Mouse (Mus musculus) forebrain, embryonic 11.5 days (tissue): ENCODE measurements around the gene Pex11g. TPM values are rescaled to one million over a fixed set of nuclear protein-coding genes. Genes with fewer than 3 reads are reported as not detected.

Source experiments
- ATAC-seq: fragments of 200-750 bp; cut with Nextera tagmentation; replicated peaks from 2 replicates; pipeline ENCODE4 v1.8.0; 2017; ENCODE audit warnings: moderate TSS enrichment; ENCODE audit not compliant: low FRiP score
- DNase-seq: peaks from one replicate; pipeline ENCODE4 v3.0.0-alpha.2; 2017; ENCODE audit warnings: low spot score
- H3K27ac ChIP-seq: fragments of 300-500 bp; sonication (generic); 2 replicates; pipeline ENCODE4 v1.5.1; 2014; ENCODE audit warnings: low read depth, low read length
- H3K27me3 ChIP-seq: fragments of 300-500 bp; sonication (generic); 2 replicates; pipeline ENCODE4 v1.6.1; 2014; ENCODE audit warnings: mild to moderate bottlenecking, low read length, mixed read lengths; ENCODE audit not compliant: control insufficient read depth, insufficient read depth
- H3K36me3 ChIP-seq: fragments of 300-500 bp; sonication (generic); 2 replicates; pipeline ENCODE4 v1.6.1; 2014; ENCODE audit warnings: mild to moderate bottlenecking, low read length, moderate library complexity, mixed read lengths; ENCODE audit not compliant: control insufficient read depth, insufficient read depth
- H3K4me1 ChIP-seq: fragments of 300-500 bp; sonication (generic); replicated peaks from 2 replicates; pipeline ENCODE4 v1.6.1; 2014; ENCODE audit warnings: low read length, mixed read lengths; ENCODE audit not compliant: control insufficient read depth, insufficient read depth
- H3K4me2 ChIP-seq: fragments of 300-500 bp; sonication (generic); 2 replicates; pipeline ENCODE4 v1.6.1; 2014; ENCODE audit warnings: low read depth, mild to moderate bottlenecking, low read length, moderate library complexity, mixed read lengths; ENCODE audit not compliant: severe bottlenecking
- H3K4me3 ChIP-seq: fragments of 300-500 bp; sonication (generic); 2 replicates; pipeline ENCODE4 v1.5.1; 2014; ENCODE audit warnings: low read depth, low read length
- H3K9ac ChIP-seq: fragments of 300-500 bp; sonication (generic); 2 replicates; pipeline ENCODE4 v1.6.1; 2014; ENCODE audit warnings: low read length
- H3K9me3 ChIP-seq: fragments of 300-500 bp; sonication (generic); 2 replicates; pipeline ENCODE4 v1.6.1; 2016; ENCODE audit warnings: low read length, mixed read lengths; ENCODE audit not compliant: control insufficient read depth
- WGBS: fragments of 180-500 bp; shearing (Covaris S2); extraction: QIAGEN DNeasy Blood & Tissue Kit; methylation state at CpG from one replicate; pipeline ENCODE4 v1.1.7; 2014; 5-methylcytosine and 5-hydroxymethylcytosine counted together
- polyA plus RNA-seq: library from polyadenylated mRNA; unstranded; fragments of >200 nt; fragmentation: Nextera tagmentation; extraction: Ambion mirVana; gene quantifications from 2 replicates; pipeline ENCODE4 v1.2.1, GENCODE M21; 2014

Gene Pex11g
- polyA plus RNA-seq, 1 experiment from 2014 or later = 3.8 TPM

DNA sequence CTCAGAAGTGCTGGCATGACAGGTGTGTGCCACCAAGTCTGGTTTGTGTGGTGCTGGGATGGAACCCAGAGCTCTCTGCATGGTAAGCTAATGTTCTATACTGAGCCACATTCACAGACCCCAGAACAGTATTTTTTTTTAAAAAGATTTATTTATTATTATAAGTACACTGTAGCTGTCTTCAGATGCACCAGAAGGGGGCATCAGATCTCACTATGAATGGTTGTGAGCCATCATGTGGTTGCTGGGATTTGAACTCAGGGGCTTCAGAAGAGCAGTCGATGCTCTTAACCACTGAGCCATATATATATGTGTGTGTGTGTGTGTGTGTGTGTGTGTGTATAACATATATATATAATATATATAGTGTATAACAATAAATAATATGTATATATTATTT is 1.4 kb upstream of the Pex11g start:
- no peaks in the 10 kb centered on the region for H3K9me3 ChIP-seq
- 89% methylated on average over 1 of the region's 1 CpGs for WGBS
- DNase-seq = no peak
- no peak overlapping the region for H3K9ac ChIP-seq
- no peaks in the 10 kb centered on the region; the same call in 1 of the 2 replicates for H3K4me1 ChIP-seq
- no peaks in the 10 kb centered on the region for H3K27me3 ChIP-seq
- H3K36me3 ChIP-seq = no peaks in the 10 kb centered on the region
- ATAC-seq = no peak
- H3K27ac ChIP-seq = no peak overlapping the region
- no peak overlapping the region for H3K4me2 ChIP-seq
- H3K4me3 ChIP-seq = no peak overlapping the region

DNA sequence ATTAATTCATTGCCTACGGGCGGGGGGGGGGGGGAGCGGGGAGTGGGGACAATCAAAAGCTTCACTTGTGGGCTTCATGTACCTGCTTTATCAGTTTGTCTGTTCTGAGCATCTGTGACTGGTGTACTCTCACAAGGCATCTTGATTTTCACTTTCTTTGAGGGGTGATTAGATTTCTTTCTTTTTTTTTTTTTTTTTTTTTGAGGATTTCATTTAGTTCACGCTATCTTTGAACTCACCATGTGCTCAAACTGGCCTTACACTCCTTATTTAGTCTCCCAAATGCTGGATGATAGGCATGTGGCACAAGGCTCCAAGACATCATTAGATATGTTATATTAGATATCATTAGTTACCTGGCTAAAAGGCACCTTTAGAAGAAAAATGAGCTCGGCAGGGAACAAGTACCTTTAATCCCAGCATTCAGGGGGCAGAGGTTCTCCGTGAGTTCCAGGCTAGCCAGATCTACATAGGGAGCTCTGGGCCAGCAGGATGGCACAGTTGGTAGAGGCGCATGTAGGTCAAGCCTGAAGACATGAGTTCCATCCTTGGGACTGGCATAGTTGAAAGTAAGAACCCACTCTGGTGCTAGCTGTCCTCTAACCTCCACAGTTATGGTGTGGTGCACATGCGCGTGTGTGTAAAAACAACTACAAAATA is 536 bp upstream of the Pex11g start:
- H3K9ac ChIP-seq = peak overlapping the region; percentile 77
- H3K4me1 ChIP-seq = no peaks in the 10 kb centered on the region; the same call in 1 of the 2 replicates
- no peak for DNase-seq
- no peaks in the 10 kb centered on the region for H3K27me3 ChIP-seq
- ATAC-seq = peak; percentile 14; the same call in 1 of the 2 replicates
- peak overlapping the region; percentile 42 for H3K4me3 ChIP-seq
- no peaks in the 10 kb centered on the region for H3K36me3 ChIP-seq
- H3K4me2 ChIP-seq = peak overlapping the region; percentile 66
- WGBS = 58% methylated on average over 8 of the region's 9 CpGs
- peak overlapping the region; percentile 70 for H3K27ac ChIP-seq
- no peaks in the 10 kb centered on the region for H3K9me3 ChIP-seq

DNA sequence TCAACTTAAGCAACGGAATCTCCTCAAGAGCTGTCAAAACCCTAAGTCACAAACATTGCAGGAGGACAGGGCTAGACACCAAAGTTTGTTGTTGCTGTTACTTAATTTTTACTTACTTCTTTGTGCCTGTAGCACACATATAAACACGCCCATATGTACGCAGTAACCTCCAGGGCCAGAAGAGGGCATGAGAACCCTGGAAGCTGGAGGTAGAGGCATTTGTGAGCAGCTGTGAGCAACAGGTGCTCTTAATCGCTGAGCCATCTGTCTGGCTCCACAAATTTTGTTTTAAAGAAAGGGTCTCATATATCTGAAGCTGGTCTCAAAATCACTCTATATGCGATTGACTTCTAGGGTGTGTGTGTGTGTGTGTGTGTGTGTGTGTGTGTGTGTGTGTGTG is 3.2 kb downstream of the Pex11g start:
- no peak for ATAC-seq
- Histone ChIP-seq H3K27me3 (no peaks in the 10 kb centered on the region), H3K27ac (no peak overlapping the region), H3K36me3 (no peaks in the 10 kb centered on the region), H3K4me3 (no peak overlapping the region), H3K9ac (no peak overlapping the region), H3K9me3 (no peaks in the 10 kb centered on the region), H3K4me2 (no peak overlapping the region), H3K4me1 (no peaks in the 10 kb centered on the region; the same call in 1 of the 2 replicates)
- 53% methylated on average over 5 of the region's 5 CpGs for WGBS
- DNase-seq = no peak

DNA sequence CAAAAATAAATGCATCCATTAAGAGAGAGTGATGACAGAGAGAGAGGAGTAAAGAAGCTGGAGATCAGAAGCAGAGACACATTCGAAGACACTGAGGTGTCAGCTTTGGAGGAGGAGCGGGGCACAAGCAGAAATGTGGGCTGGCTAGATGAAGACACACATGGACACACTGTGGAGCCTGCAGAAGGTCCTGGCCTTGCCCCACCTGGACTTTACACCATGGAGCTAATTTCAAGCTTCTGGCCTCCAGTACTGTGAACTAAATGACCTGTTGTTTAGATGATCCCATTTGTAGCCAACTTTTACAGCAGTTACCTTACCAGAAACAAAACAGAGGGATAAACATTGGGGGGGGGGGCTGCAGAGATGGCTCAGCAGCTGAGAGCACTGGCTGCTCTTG is 4.2 kb downstream of the Pex11g start:
- Histone ChIP-seq H3K4me1 (no peaks in the 10 kb centered on the region; the same call in 1 of the 2 replicates), H3K9ac (no peak overlapping the region), H3K27me3 (no peaks in the 10 kb centered on the region), H3K27ac (no peak overlapping the region), H3K36me3 (no peaks in the 10 kb centered on the region), H3K4me3 (no peak overlapping the region), H3K4me2 (no peak overlapping the region), H3K9me3 (no peaks in the 10 kb centered on the region)
- ATAC-seq (no peak), DNase-seq (no peak)
- WGBS = 96% methylated on average over 2 of the region's 2 CpGs

DNA sequence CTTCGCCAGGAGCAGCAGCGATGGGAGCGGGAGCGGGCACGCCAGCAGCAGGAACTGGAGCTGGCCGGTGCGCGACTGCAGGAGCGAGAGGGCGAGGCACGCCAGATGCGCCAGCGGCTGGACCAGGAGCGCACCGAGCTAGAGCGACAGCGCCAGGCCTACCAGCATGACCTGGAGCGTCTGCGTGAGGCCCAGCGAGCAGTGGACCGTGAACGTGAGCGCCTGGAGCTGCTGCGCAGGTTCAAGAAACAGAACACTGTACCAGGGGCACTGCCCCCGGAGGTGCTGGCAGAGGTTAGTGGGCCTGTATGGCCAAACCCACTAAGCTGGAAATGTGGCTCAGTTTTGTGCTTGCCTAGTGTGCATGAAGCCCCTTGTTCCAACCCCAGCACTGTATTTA is 15.5 kb downstream of the Pex11g start:
- Histone ChIP-seq H3K27me3 (no peaks in the 10 kb centered on the region), H3K9me3 (no peaks in the 10 kb centered on the region), H3K9ac (no peak overlapping the region), H3K4me2 (no peak overlapping the region), H3K4me3 (no peak overlapping the region), H3K27ac (no peak overlapping the region), H3K4me1 (no peaks in the 10 kb centered on the region), H3K36me3 (peaks cover 15% of the 10 kb centered on the region)
- no peak for ATAC-seq
- no peak for DNase-seq
- WGBS = 94% methylated on average over 25 of the region's 25 CpGs

DNA sequence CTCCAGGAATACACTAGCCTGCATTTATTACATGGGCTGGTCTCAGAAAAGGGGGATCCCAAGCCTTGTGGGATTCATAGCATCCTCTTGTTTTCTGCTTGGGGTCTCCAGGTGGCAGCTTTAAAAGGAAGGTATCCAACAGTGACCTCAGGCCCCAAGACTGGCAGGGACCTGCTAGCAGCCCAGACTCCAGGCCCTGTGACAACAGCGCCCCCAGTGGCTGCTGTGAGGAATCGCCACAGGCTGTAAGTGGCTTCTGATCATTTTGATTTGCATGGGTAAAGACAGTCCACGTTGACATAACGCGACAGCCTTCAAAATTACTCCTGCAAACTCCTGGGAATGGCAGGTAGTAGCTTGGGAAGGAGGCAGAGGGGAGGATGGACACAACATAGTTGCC is 16.8 kb downstream of the Pex11g start:
- H3K27me3 ChIP-seq = no peaks in the 10 kb centered on the region
- H3K27ac ChIP-seq = no peak overlapping the region
- DNase-seq (peak; percentile 79), ATAC-seq (0 out of 2 replicates have a peak, but pooled peaks have one; percentile 16)
- H3K4me1 ChIP-seq = no peaks in the 10 kb centered on the region
- 35% methylated on average over 5 of the region's 5 CpGs for WGBS
- H3K36me3 ChIP-seq = peaks cover 15% of the 10 kb centered on the region
- H3K9me3 ChIP-seq = no peaks in the 10 kb centered on the region
- no peak overlapping the region for H3K4me3 ChIP-seq
- no peak overlapping the region for H3K9ac ChIP-seq
- H3K4me2 ChIP-seq = no peak overlapping the region

DNA sequence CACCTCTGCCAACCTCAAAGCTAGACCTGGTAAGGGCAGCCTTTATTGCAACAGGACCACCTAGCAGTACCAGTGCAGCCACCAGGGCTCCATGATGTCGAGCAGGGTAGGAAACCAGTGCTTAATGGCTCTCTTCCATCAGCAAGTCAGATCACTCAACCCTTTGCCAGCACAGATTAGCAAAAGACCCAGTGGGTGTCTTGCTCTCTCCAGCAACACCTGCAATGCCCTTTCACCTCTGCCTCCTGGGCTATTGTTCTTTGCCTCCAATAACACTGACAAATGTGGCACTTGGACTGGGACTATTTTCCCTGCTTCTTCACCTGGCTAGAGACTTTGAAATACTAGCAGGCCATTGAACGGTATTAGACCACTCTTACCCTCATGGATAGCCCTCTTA is 18.3 kb downstream of the Pex11g start:
- Histone ChIP-seq H3K4me3 (no peak overlapping the region), H3K27me3 (no peaks in the 10 kb centered on the region), H3K27ac (no peak overlapping the region), H3K4me2 (no peak overlapping the region), H3K9me3 (no peaks in the 10 kb centered on the region), H3K36me3 (peaks cover 13% of the 10 kb centered on the region), H3K9ac (no peak overlapping the region), H3K4me1 (no peaks in the 10 kb centered on the region)
- DNase-seq = no peak
- ATAC-seq = no peak
- 89% methylated on average over 2 of the region's 2 CpGs for WGBS

DNA sequence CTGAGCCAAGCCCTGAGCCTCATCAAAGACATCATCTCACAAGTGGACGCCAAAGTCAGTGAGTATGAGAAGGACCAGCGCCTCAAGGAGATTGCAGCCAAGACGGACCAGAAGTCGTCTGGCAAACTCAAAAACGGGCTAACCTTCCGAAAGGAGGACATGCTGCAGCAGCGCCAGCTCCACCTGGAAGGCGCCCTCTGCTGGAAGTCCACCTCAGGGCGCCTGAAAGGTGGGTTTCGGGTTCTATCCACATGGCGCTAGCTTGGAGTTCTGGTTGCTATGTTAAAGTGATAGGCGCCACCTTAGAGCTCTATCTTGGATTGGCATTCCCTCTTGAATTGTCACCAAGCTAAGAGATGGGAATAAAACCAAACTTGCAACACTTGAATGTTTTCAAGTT is 28.0 kb downstream of the Pex11g start:
- DNase-seq (no peak), ATAC-seq (no peak)
- H3K36me3 ChIP-seq = peaks cover 4% of the 10 kb centered on the region; the same call in 1 of the 2 replicates

DNA sequence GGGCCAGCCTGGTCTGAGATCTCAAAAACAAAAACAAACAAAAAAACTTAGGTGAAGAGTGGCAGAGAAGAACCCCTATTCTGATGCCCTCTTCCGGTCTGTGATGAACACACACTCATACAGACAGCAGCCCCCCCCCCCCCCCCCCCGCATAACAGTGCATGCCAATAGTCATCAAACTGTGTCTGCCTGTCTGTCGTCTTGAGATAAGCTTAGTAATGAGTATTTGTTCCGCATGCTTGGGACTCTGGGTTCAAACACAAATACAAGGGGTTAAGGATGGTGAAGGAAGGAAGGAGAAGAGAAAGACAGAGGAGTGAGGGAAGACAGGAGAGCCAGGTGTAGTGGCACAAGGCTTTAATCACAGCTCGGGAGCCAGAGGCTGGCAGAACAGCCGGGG is 31.0 kb downstream of the Pex11g start:
- Histone ChIP-seq H3K9ac (no peak overlapping the region), H3K27ac (no peak overlapping the region), H3K27me3 (no peaks in the 10 kb centered on the region), H3K4me1 (no peaks in the 10 kb centered on the region), H3K9me3 (no peaks in the 10 kb centered on the region), H3K4me2 (no peak overlapping the region), H3K36me3 (peaks cover 4% of the 10 kb centered on the region; the same call in 1 of the 2 replicates), H3K4me3 (no peak overlapping the region)
- no peak for DNase-seq
- 93% methylated on average over 5 of the region's 6 CpGs for WGBS
- no peak for ATAC-seq

More for the DNA sequence above, 28.0 kb downstream of the Pex11g start:
- H3K27ac ChIP-seq = no peak overlapping the region
- no peak overlapping the region for H3K4me3 ChIP-seq
- no peaks in the 10 kb centered on the region for H3K27me3 ChIP-seq
- no peaks in the 10 kb centered on the region for H3K4me1 ChIP-seq
- no peak overlapping the region for H3K9ac ChIP-seq
- 78% methylated on average over 12 of the region's 12 CpGs for whole genome bisulfite sequencing
- H3K4me2 ChIP-seq = no peak overlapping the region
- no peaks in the 10 kb centered on the region for H3K9me3 ChIP-seq
